Mouse (Mus musculus) right cerebral cortex, postnatal 10 days (tissue): ENCODE measurements around the gene Map2k7.
A peak's percentile ranks its signal among the peaks of the same experiment; 100 is the strongest.

ENCODE experiments used
- DNase-seq, 2 experiments: peaks; one replicate each; pipeline ENCODE4 v3.0.0; 2021; ENCODE audit warnings: low spot score in 2 of 2

Gene Map2k7

GRCm38 (mm10) chr8:4259125-4259804, 20.7 kb downstream of the Map2k7 start, which contains the start of gene Ctxn1:
Gene Ctxn1 (minus strand): TSS chr8:4259274.
- DNase-seq: peak; percentile 96 to 97

GRCm38 (mm10) chr8:4259805-4260170, 21.2 kb downstream of the Map2k7 start:
- DNase-seq: no peak

- peak in 1 of 2 experiments; percentile 56 for DNase-seq
Measured at GRCm38 (mm10) chr8:4263105-4263791, 24.7 kb downstream of the Map2k7 start.

GRCm38 (mm10) chr8:4265160-4265914, 26.8 kb downstream of the Map2k7 start:
- DNase-seq: peak in 1 of 2 experiments; percentile 19

- DNase-seq: no peak
Measured at GRCm38 (mm10) chr8:4267627-4268026, 29.1 kb downstream of the Map2k7 start.

- DNase-seq: no peak
Measured at GRCm38 (mm10) chr8:4269609-4270008, 31.1 kb downstream of the Map2k7 start.

GRCm38 (mm10) chr8:4275275-4276110, 37.0 kb downstream of the Map2k7 start, which contains the start of gene Timm44:
Gene Timm44 (minus strand): TSS chr8:4275913.
- DNase-seq: peak; percentile 99

GRCm38 (mm10) chr8:4276111-4276465, 37.5 kb downstream of the Map2k7 start:
- DNase-seq: no peak

- no peak for DNase-seq
Measured at GRCm38 (mm10) chr8:4292738-4293137, 54.2 kb downstream of the Map2k7 start.
